Mouse (Mus musculus): Measurements from ENCODE around the gene Tex2. TPM values are rescaled to one million over a fixed set of nuclear protein-coding genes. Genes with fewer than 3 reads are reported as not detected.

Gene Tex2
- polyA plus RNA-seq, 1 experiment, result 33.5 TPM

- Histone ChIP-seq H3K4me3 (ENCODE audit: insufficient read depth, low read depth, low read length) (no peak overlapping the region), H3K27ac (replicated peaks; ENCODE audit: low read depth, low read length) (no peak overlapping the region), H3K4me1 (ENCODE audit: control insufficient read depth, insufficient read depth, insufficient read length, low read length) (peaks cover 31% of the 10 kb centered on the region)
Observed at GRCm38 (mm10) chr11:106556689-106557088, 56.5 kb downstream of the Tex2 start.

- H3K4me1 ChIP-seq (ENCODE audit: control insufficient read depth, insufficient read depth, insufficient read length, low read length), result peaks cover 31% of the 10 kb centered on the region
- peak overlapping the region; percentile 39; the same call in 1 of the 2 replicates for H3K27ac ChIP-seq (replicated peaks; ENCODE audit: low read depth, low read length)
- no peak overlapping the region for H3K4me3 ChIP-seq (ENCODE audit: insufficient read depth, low read depth, low read length)
Observed at GRCm38 (mm10) chr11:106555805-106556615, 57.2 kb downstream of the Tex2 start.

GRCm38 (mm10) chr11:106550398-106550797, 62.8 kb downstream of the Tex2 start:
- H3K27ac ChIP-seq (replicated peaks; ENCODE audit: low read depth, low read length), result no peak overlapping the region

GRCm38 (mm10) chr11:106546081-106546480, 67.1 kb downstream of the Tex2 start:
- H3K4me1 ChIP-seq (ENCODE audit: control insufficient read depth, insufficient read depth, insufficient read length, low read length), result no peaks in the 10 kb centered on the region
- H3K27ac ChIP-seq (replicated peaks; ENCODE audit: low read depth, low read length), result no peak overlapping the region
- H3K4me3 ChIP-seq (ENCODE audit: insufficient read depth, low read depth, low read length), result no peak overlapping the region

More at GRCm38 (mm10) chr11:106550398-106550797, 62.8 kb downstream of the Tex2 start:
- Histone ChIP-seq H3K4me1 (ENCODE audit: control insufficient read depth, insufficient read depth, insufficient read length, low read length) (peaks cover 7% of the 10 kb centered on the region), H3K4me3 (ENCODE audit: insufficient read depth, low read depth, low read length) (no peak overlapping the region)

GRCm38 (mm10) chr11:106544916-106545315, 68.3 kb downstream of the Tex2 start:
- Histone ChIP-seq H3K4me3 (ENCODE audit: insufficient read depth, low read depth, low read length) (no peak overlapping the region), H3K27ac (replicated peaks; ENCODE audit: low read depth, low read length) (no peak overlapping the region), H3K4me1 (ENCODE audit: control insufficient read depth, insufficient read depth, insufficient read length, low read length) (no peaks in the 10 kb centered on the region)

GRCm38 (mm10) chr11:106544133-106544532, 69.1 kb downstream of the Tex2 start:
- H3K4me3 ChIP-seq (ENCODE audit: insufficient read depth, low read depth, low read length), result no peak overlapping the region
- H3K27ac ChIP-seq (replicated peaks; ENCODE audit: low read depth, low read length), result no peak overlapping the region
- no peaks in the 10 kb centered on the region for H3K4me1 ChIP-seq (ENCODE audit: control insufficient read depth, insufficient read depth, insufficient read length, low read length)

GRCm38 (mm10) chr11:106543006-106543405, 70.2 kb downstream of the Tex2 start:
- no peaks in the 10 kb centered on the region for H3K4me1 ChIP-seq (ENCODE audit: control insufficient read depth, insufficient read depth, insufficient read length, low read length)
- H3K27ac ChIP-seq (replicated peaks; ENCODE audit: low read depth, low read length), result no peak overlapping the region
- H3K4me3 ChIP-seq (ENCODE audit: insufficient read depth, low read depth, low read length), result no peak overlapping the region

- Histone ChIP-seq H3K4me3 (ENCODE audit: insufficient read depth, low read depth, low read length) (no peak overlapping the region), H3K4me1 (ENCODE audit: control insufficient read depth, insufficient read depth, insufficient read length, low read length) (no peaks in the 10 kb centered on the region), H3K27ac (replicated peaks; ENCODE audit: low read depth, low read length) (no peak overlapping the region)
Observed at GRCm38 (mm10) chr11:106542385-106542784, 70.8 kb downstream of the Tex2 start.

GRCm38 (mm10) chr11:106540506-106541268, 72.5 kb downstream of the Tex2 start:
- H3K27ac ChIP-seq (replicated peaks; ENCODE audit: low read depth, low read length), result no peak overlapping the region
- H3K4me1 ChIP-seq (ENCODE audit: control insufficient read depth, insufficient read depth, insufficient read length, low read length), result no peaks in the 10 kb centered on the region
- H3K4me3 ChIP-seq (ENCODE audit: insufficient read depth, low read depth, low read length), result no peak overlapping the region

- Histone ChIP-seq H3K27ac (replicated peaks; ENCODE audit: low read depth, low read length) (peak overlapping the region; percentile 52; the same call in 1 of the 2 replicates), H3K4me1 (ENCODE audit: control insufficient read depth, insufficient read depth, insufficient read length, low read length) (0 out of 2 replicates have a peak, but pooled peaks cover 5% of the 10 kb centered on the region), H3K4me3 (ENCODE audit: insufficient read depth, low read depth, low read length) (no peak overlapping the region)
Observed at GRCm38 (mm10) chr11:106536253-106536912, 76.8 kb downstream of the Tex2 start.

GRCm38 (mm10) chr11:106535660-106536252, 77.5 kb downstream of the Tex2 start:
- Histone ChIP-seq H3K4me3 (ENCODE audit: insufficient read depth, low read depth, low read length) (no peak overlapping the region), H3K27ac (replicated peaks; ENCODE audit: low read depth, low read length) (no peak overlapping the region), H3K4me1 (ENCODE audit: control insufficient read depth, insufficient read depth, insufficient read length, low read length) (0 out of 2 replicates have a peak, but pooled peaks cover 5% of the 10 kb centered on the region)

GRCm38 (mm10) chr11:106532248-106532790, 80.9 kb downstream of the Tex2 start:
- Histone ChIP-seq H3K4me1 (ENCODE audit: control insufficient read depth, insufficient read depth, insufficient read length, low read length) (0 out of 2 replicates have a peak, but pooled peaks cover 5% of the 10 kb centered on the region), H3K4me3 (ENCODE audit: insufficient read depth, low read depth, low read length) (no peak overlapping the region), H3K27ac (replicated peaks; ENCODE audit: low read depth, low read length) (peak overlapping the region; percentile 61)

- Histone ChIP-seq H3K4me3 (ENCODE audit: insufficient read depth, low read depth, low read length) (no peak overlapping the region), H3K27ac (replicated peaks; ENCODE audit: low read depth, low read length) (no peak overlapping the region)
Observed at GRCm38 (mm10) chr11:106529786-106530185, 83.4 kb downstream of the Tex2 start.

GRCm38 (mm10) chr11:106529113-106529512, 84.1 kb downstream of the Tex2 start:
- no peak overlapping the region for H3K27ac ChIP-seq (replicated peaks; ENCODE audit: low read depth, low read length)
- no peak overlapping the region for H3K4me3 ChIP-seq (ENCODE audit: insufficient read depth, low read depth, low read length)
- 0 out of 2 replicates have a peak, but pooled peaks cover 5% of the 10 kb centered on the region for H3K4me1 ChIP-seq (ENCODE audit: control insufficient read depth, insufficient read depth, insufficient read length, low read length)

More at GRCm38 (mm10) chr11:106529786-106530185, 83.4 kb downstream of the Tex2 start:
- H3K4me1 ChIP-seq (ENCODE audit: control insufficient read depth, insufficient read depth, insufficient read length, low read length), result 0 out of 2 replicates have a peak, but pooled peaks cover 5% of the 10 kb centered on the region
